Mouse (Mus musculus): ENCODE data around the gene Auts2. TPM values are rescaled to one million over a fixed set of nuclear protein-coding genes. Genes with fewer than 3 reads are reported as not detected.
A peak's percentile ranks its signal among the peaks of the same experiment; 100 is the strongest.

Gene Auts2
- polyA plus RNA-seq, 1 experiment from 2014 or later: 42.4 TPM

- Histone ChIP-seq H3K4me3 (no peak overlapping the region), H3K4me1 (peaks cover 100% of the 10 kb centered on the region), H3K27ac (no peak overlapping the region), H3K27me3 (ENCODE audit: poor library complexity, severe bottlenecking) (no peaks in the 10 kb centered on the region), H3K36me3 (replicated peaks) (no peaks in the 10 kb centered on the region), H3K9me3 (no peaks in the 10 kb centered on the region)
- 51% methylated on average over 3 of the region's 3 CpGs for WGBS
- no peak for DNase-seq (ENCODE audit: extremely low spot score, low spot score)
Observed at GRCm38 (mm10) chr5:132526395-132526794, 16.7 kb downstream of the Auts2 start.

GRCm38 (mm10) chr5:132521358-132521873, 21.7 kb downstream of the Auts2 start:
- no peak overlapping the region for H3K27ac ChIP-seq
- no peaks in the 10 kb centered on the region for H3K36me3 ChIP-seq (replicated peaks)
- no peaks in the 10 kb centered on the region for H3K27me3 ChIP-seq (ENCODE audit: poor library complexity, severe bottlenecking)
- H3K9me3 ChIP-seq: no peaks in the 10 kb centered on the region
- H3K4me3 ChIP-seq: no peak overlapping the region
- DNase-seq (ENCODE audit: extremely low spot score, low spot score): no peak
- WGBS: 38% methylated on average over 12 of the region's 12 CpGs
- peaks cover 97% of the 10 kb centered on the region for H3K4me1 ChIP-seq

- Histone ChIP-seq H3K9me3 (no peaks in the 10 kb centered on the region), H3K36me3 (replicated peaks) (no peaks in the 10 kb centered on the region), H3K4me3 (no peak overlapping the region), H3K4me1 (peaks cover 94% of the 10 kb centered on the region), H3K27me3 (ENCODE audit: poor library complexity, severe bottlenecking) (no peaks in the 10 kb centered on the region), H3K27ac (no peak overlapping the region)
- no peak for DNase-seq (ENCODE audit: extremely low spot score, low spot score)
- 64% methylated on average over 6 of the region's 6 CpGs for WGBS
Observed at GRCm38 (mm10) chr5:132517879-132518278, 25.3 kb downstream of the Auts2 start.

GRCm38 (mm10) chr5:132514521-132514920, 28.6 kb downstream of the Auts2 start:
- no peak for DNase-seq (ENCODE audit: extremely low spot score, low spot score)
- H3K27me3 ChIP-seq (ENCODE audit: poor library complexity, severe bottlenecking): peaks cover 17% of the 10 kb centered on the region

GRCm38 (mm10) chr5:132513206-132513605, 29.9 kb downstream of the Auts2 start:
- Histone ChIP-seq H3K27ac (no peak overlapping the region), H3K9me3 (no peaks in the 10 kb centered on the region), H3K4me1 (peaks cover 85% of the 10 kb centered on the region), H3K27me3 (ENCODE audit: poor library complexity, severe bottlenecking) (peaks cover 17% of the 10 kb centered on the region), H3K36me3 (replicated peaks) (no peaks in the 10 kb centered on the region), H3K4me3 (no peak overlapping the region)
- WGBS: 28% methylated on average over 7 of the region's 7 CpGs
- no peak for DNase-seq (ENCODE audit: extremely low spot score, low spot score)

More at GRCm38 (mm10) chr5:132514521-132514920, 28.6 kb downstream of the Auts2 start:
- Histone ChIP-seq H3K4me3 (no peak overlapping the region), H3K36me3 (replicated peaks) (no peaks in the 10 kb centered on the region), H3K27ac (no peak overlapping the region), H3K9me3 (no peaks in the 10 kb centered on the region), H3K4me1 (peaks cover 85% of the 10 kb centered on the region)
- 87% methylated on average over 6 of the region's 6 CpGs for WGBS

GRCm38 (mm10) chr5:132509464-132509885, 33.7 kb downstream of the Auts2 start:
- Histone ChIP-seq H3K27me3 (ENCODE audit: poor library complexity, severe bottlenecking) (peaks cover 28% of the 10 kb centered on the region), H3K36me3 (replicated peaks) (no peaks in the 10 kb centered on the region), H3K4me3 (no peak overlapping the region), H3K9me3 (no peaks in the 10 kb centered on the region), H3K4me1 (peaks cover 57% of the 10 kb centered on the region), H3K27ac (no peak overlapping the region)
- 15% methylated on average over 9 of the region's 9 CpGs for WGBS
- no peak for DNase-seq (ENCODE audit: extremely low spot score, low spot score)

GRCm38 (mm10) chr5:132504893-132505292, 38.3 kb downstream of the Auts2 start:
- peaks cover 20% of the 10 kb centered on the region for H3K27me3 ChIP-seq (ENCODE audit: poor library complexity, severe bottlenecking)

GRCm38 (mm10) chr5:132503431-132503830, 39.7 kb downstream of the Auts2 start:
- H3K27ac ChIP-seq: no peak overlapping the region
- DNase-seq (ENCODE audit: extremely low spot score, low spot score): no peak
- no peak overlapping the region for H3K4me3 ChIP-seq
- WGBS: 99% methylated on average over 2 of the region's 2 CpGs
- no peaks in the 10 kb centered on the region for H3K9me3 ChIP-seq
- H3K36me3 ChIP-seq (replicated peaks): no peaks in the 10 kb centered on the region
- peaks cover 33% of the 10 kb centered on the region for H3K27me3 ChIP-seq (ENCODE audit: poor library complexity, severe bottlenecking)
- H3K4me1 ChIP-seq: peaks cover 56% of the 10 kb centered on the region

More at GRCm38 (mm10) chr5:132504893-132505292, 38.3 kb downstream of the Auts2 start:
- Histone ChIP-seq H3K4me3 (no peak overlapping the region), H3K9me3 (no peaks in the 10 kb centered on the region), H3K4me1 (peaks cover 57% of the 10 kb centered on the region), H3K36me3 (replicated peaks) (no peaks in the 10 kb centered on the region), H3K27ac (no peak overlapping the region)
- no peak for DNase-seq (ENCODE audit: extremely low spot score, low spot score)
- WGBS: 93% methylated on average over 1 of the region's 1 CpGs

- peaks cover 31% of the 10 kb centered on the region for H3K27me3 ChIP-seq (ENCODE audit: poor library complexity, severe bottlenecking)
- 16% methylated on average over 5 of the region's 5 CpGs for WGBS
- H3K9me3 ChIP-seq: no peaks in the 10 kb centered on the region
- H3K36me3 ChIP-seq (replicated peaks): no peaks in the 10 kb centered on the region
- no peak for DNase-seq (ENCODE audit: extremely low spot score, low spot score)
- H3K4me3 ChIP-seq: no peak overlapping the region
- peaks cover 57% of the 10 kb centered on the region for H3K4me1 ChIP-seq
- no peak overlapping the region for H3K27ac ChIP-seq
Observed at GRCm38 (mm10) chr5:132502036-132502435, 41.1 kb downstream of the Auts2 start.

GRCm38 (mm10) chr5:132500817-132501231, 42.3 kb downstream of the Auts2 start:
- Histone ChIP-seq H3K4me1 (peaks cover 61% of the 10 kb centered on the region), H3K36me3 (replicated peaks) (peaks cover 5% of the 10 kb centered on the region; the same call in 1 of the 2 replicates), H3K27ac (0 out of 2 replicates have a peak overlapping the region, but pooled peaks have one; percentile 15), H3K27me3 (ENCODE audit: poor library complexity, severe bottlenecking) (peaks cover 32% of the 10 kb centered on the region), H3K4me3 (peak overlapping the region; percentile 22; the same call in 1 of the 2 replicates), H3K9me3 (no peaks in the 10 kb centered on the region)
- WGBS: 2% methylated on average over 3 of the region's 3 CpGs
- no peak for DNase-seq (ENCODE audit: extremely low spot score, low spot score)

- WGBS: 59% methylated on average over 2 of the region's 2 CpGs
- H3K4me3 ChIP-seq: no peak overlapping the region
- no peak for DNase-seq (ENCODE audit: extremely low spot score, low spot score)
- no peaks in the 10 kb centered on the region for H3K9me3 ChIP-seq
- peaks cover 32% of the 10 kb centered on the region for H3K27me3 ChIP-seq (ENCODE audit: poor library complexity, severe bottlenecking)
- H3K4me1 ChIP-seq: peaks cover 66% of the 10 kb centered on the region
- no peak overlapping the region for H3K27ac ChIP-seq
- H3K36me3 ChIP-seq (replicated peaks): peaks cover 6% of the 10 kb centered on the region; the same call in 1 of the 2 replicates
Observed at GRCm38 (mm10) chr5:132498896-132499295, 44.2 kb downstream of the Auts2 start.

- DNase-seq (ENCODE audit: extremely low spot score, low spot score): no peak
- 84% methylated on average over 5 of the region's 5 CpGs for WGBS
Observed at GRCm38 (mm10) chr5:132498045-132498444, 45.1 kb downstream of the Auts2 start.

GRCm38 (mm10) chr5:132492793-132493192, 50.4 kb downstream of the Auts2 start:
- WGBS: 92% methylated on average over 1 of the region's 1 CpGs
- H3K4me3 ChIP-seq: no peak overlapping the region
- no peak overlapping the region for H3K27ac ChIP-seq
- DNase-seq (ENCODE audit: extremely low spot score, low spot score): no peak
- no peaks in the 10 kb centered on the region for H3K9me3 ChIP-seq
- peaks cover 63% of the 10 kb centered on the region for H3K4me1 ChIP-seq
- H3K36me3 ChIP-seq (replicated peaks): peaks cover 6% of the 10 kb centered on the region; the same call in 1 of the 2 replicates
- peaks cover 17% of the 10 kb centered on the region; the same call in 1 of the 2 replicates for H3K27me3 ChIP-seq (ENCODE audit: poor library complexity, severe bottlenecking)

More at GRCm38 (mm10) chr5:132498045-132498444, 45.1 kb downstream of the Auts2 start:
- Histone ChIP-seq H3K4me3 (no peak overlapping the region), H3K36me3 (replicated peaks) (peaks cover 6% of the 10 kb centered on the region; the same call in 1 of the 2 replicates), H3K9me3 (no peaks in the 10 kb centered on the region), H3K27ac (no peak overlapping the region), H3K4me1 (peaks cover 64% of the 10 kb centered on the region), H3K27me3 (ENCODE audit: poor library complexity, severe bottlenecking) (peaks cover 29% of the 10 kb centered on the region)

All from forebrain, embryonic 10.5 days (tissue).